Mouse (Mus musculus) forebrain, embryonic 14.5 days (tissue): ENCODE measurements around the gene Hnrnpab. TPM values are rescaled to one million over a fixed set of nuclear protein-coding genes. Genes with fewer than 3 reads are reported as not detected.

Experiments used
- polyA plus RNA-seq: library from polyadenylated mRNA; unstranded; fragments of >200 nt; fragmentation: Nextera tagmentation; extraction: Ambion mirVana; gene quantifications from 2 replicates; pipeline ENCODE4 v1.2.1, GENCODE M21; 2014

The Hnrnpab gene
- polyA plus RNA-seq, 1 experiment from 2014 or later: 644 TPM

Other genes with a start within 250 kb of the Hnrnpab start
- 9.2 and 9.7 TPM in 2 replicates for gene Phykpl, start 22.1 kb downstream of the Hnrnpab start, polyA plus RNA-seq
- 114 and 150 TPM in 2 replicates for gene Nhp2, start 12.9 kb upstream of the Hnrnpab start, polyA plus RNA-seq
- gene Rmnd5b, start 29.0 kb upstream of the Hnrnpab start, polyA plus RNA-seq: 77.0 and 86.4 TPM in 2 replicates
- gene N4bp3, start 44.0 kb upstream of the Hnrnpab start, polyA plus RNA-seq: 6.6 and 9.9 TPM in 2 replicates
- gene D930048N14Rik, start 44.1 kb upstream of the Hnrnpab start, polyA plus RNA-seq: 0.44 and 0.61 TPM in 2 replicates
- 97.8 and 108 TPM in 2 replicates for gene 0610009B22Rik, start 82.0 kb upstream of the Hnrnpab start, polyA plus RNA-seq
- 7.5 and 11.6 TPM in 2 replicates for gene Sec24a, start 156.8 kb upstream of the Hnrnpab start, polyA plus RNA-seq
- gene Sar1b, start 156.8 kb upstream of the Hnrnpab start, polyA plus RNA-seq: 179 and 184 TPM in 2 replicates